Comparison of ENCODE assay signal across 14 mouse cellular contexts in genomic region chr10:3562165-3562564, GRCm38 (mm10). TPM values are rescaled to one million over a fixed set of nuclear protein-coding genes. Genes with fewer than 3 reads are reported as not detected.
DNase-seq lines count a peak whose midpoint lies in the region; ATAC-seq and TF ChIP-seq lines count a peak whose summit lies in the region.
"Had no signal": no experiment of that assay in that cellular context is flagged by ENCODE, and none has a peak within 500 bp of the region (broad histone marks: within the 10 kb centered on the region; RNA-seq: fewer than 3 reads in every experiment).

No protein-coding gene starts in this region.

- H3K4me1 ChIP-seq in kidney, postnatal 0 days (replicated peaks; ENCODE audit: insufficient read depth, low read length), result peaks cover 3% of the 10 kb centered on the region; the same call in 1 of the 2 replicates
- H3K4me1 ChIP-seq in CH12.LX (ENCODE audit: control insufficient read depth in 1 of 2, insufficient read depth in 2 of 2), result no peaks in the 10 kb centered on the region
- no peaks in the 10 kb centered on the region for H3K4me1 ChIP-seq in cortical plate, adult 2 months (ENCODE audit: control insufficient read depth, insufficient read depth, low read length)
- H3K4me1 ChIP-seq: liver, embryonic 15.5 days had no signal

- ATAC-seq in kidney, postnatal 0 days (replicated peaks; ENCODE audit: low FRiP score, low read depth), result no peak

- no peaks in the 10 kb centered on the region for H3K36me3 ChIP-seq in kidney, postnatal 0 days (ENCODE audit: insufficient read depth, low read length)
- no peaks in the 10 kb centered on the region for H3K36me3 ChIP-seq in CH12.LX (replicated peaks in 1 of 2; ENCODE audit: control insufficient read depth in 1 of 2, insufficient read depth in 1 of 2, low read length in 1 of 2)
- H3K36me3 ChIP-seq: kidney, embryonic 15.5 days; liver, embryonic 15.5 days had no signal

- no peaks in the 10 kb centered on the region for H3K27me3 ChIP-seq in kidney, postnatal 0 days (ENCODE audit: insufficient read depth, low read length)
- no peaks in the 10 kb centered on the region for H3K27me3 ChIP-seq in CH12.LX (replicated peaks)
- H3K27me3 ChIP-seq: kidney, embryonic 15.5 days; liver, embryonic 15.5 days had no signal

- dilution Hi-C loops in CH12.LX (cut with MboI; ENCODE audit: extremely low pct_ligation_motif_present, extremely low pct_unique_long_range_greater_than_20kb, low sequenced_read_pairs), result no loop called here

- no peak overlapping the region for H3K4me3 ChIP-seq in kidney, postnatal 0 days (replicated peaks; ENCODE audit: low read depth, low read length)
- no peak overlapping the region for H3K4me3 ChIP-seq in CH12.LX (replicated peaks in 1 of 3; ENCODE audit: low read depth in 2 of 3, low read length in 2 of 3, poor library complexity in 1 of 3)
- no peak overlapping the region for H3K4me3 ChIP-seq in cortical plate, adult 2 months (ENCODE audit: insufficient read depth, low read length)
- H3K4me3 ChIP-seq: erythroblast, embryonic 14.5 days; kidney, embryonic 15.5 days; liver, embryonic 15.5 days had no signal

- no peak for TF ChIP-seq POLR2A in CH12.LX (IDR thresholded peaks at IDR 0.05; ENCODE audit: low read depth, low read length)
- TF ChIP-seq POLR2A in cortical plate, adult 2 months (IDR thresholded peaks at IDR 0.05; ENCODE audit: extremely low read depth, insufficient read depth, low read length), result no peak

- no peak overlapping the region for H3K4me2 ChIP-seq in kidney, postnatal 0 days (ENCODE audit: low read length)
- H3K4me2 ChIP-seq in CH12.LX (ENCODE audit: insufficient read depth, low read depth, poor library complexity, severe bottlenecking), result no peak overlapping the region
- H3K4me2 ChIP-seq: kidney, embryonic 15.5 days; liver, embryonic 15.5 days had no signal

- in situ Hi-C loops in CH12.LX (cut with MboI; ENCODE audit: low pct_ligation_motif_present, low pct_unique_long_range_greater_than_20kb, low sequenced_read_pairs), result no loop called here

- no peaks in the 10 kb centered on the region for H3K9me3 ChIP-seq in kidney, postnatal 0 days (replicated peaks; ENCODE audit: low read length)
- no peaks in the 10 kb centered on the region for H3K9me3 ChIP-seq in CH12.LX (replicated peaks; ENCODE audit: low read length)
- H3K9me3 ChIP-seq: kidney, embryonic 15.5 days; liver, embryonic 15.5 days had no signal

- no peak; the same call in 1 of the 2 replicates for TF ChIP-seq RAD21 in CH12.LX (IDR thresholded peaks at IDR 0.05; ENCODE audit: low read depth, low read length)

- H3K27ac ChIP-seq in kidney, postnatal 0 days, result no peak overlapping the region
- no peak overlapping the region for H3K27ac ChIP-seq in CH12.LX (ENCODE audit: insufficient read depth, low read depth)
- no peak overlapping the region for H3K27ac ChIP-seq in cortical plate, adult 2 months (ENCODE audit: insufficient read depth, low read length)
- H3K27ac ChIP-seq: liver, embryonic 15.5 days had no signal

- H3K79me2 ChIP-seq in CH12.LX (replicated peaks; ENCODE audit: control insufficient read depth, extremely low read depth, insufficient read depth, poor library complexity, severe bottlenecking), result no peaks in the 10 kb centered on the region

- TF ChIP-seq EP300 in CH12.LX (IDR thresholded peaks at IDR 0.05; ENCODE audit: low read length), result no peak

- no peak overlapping the region for H3K9ac ChIP-seq in kidney, postnatal 0 days (ENCODE audit: low read depth, low read length)
- H3K9ac ChIP-seq in CH12.LX (ENCODE audit: insufficient read depth, low read depth), result no peak overlapping the region
- H3K9ac ChIP-seq: kidney, embryonic 15.5 days; liver, embryonic 15.5 days had no signal

- peak; percentile 20 for DNase-seq in cerebellum, adult 9-10 months
- DNase-seq in cerebellum, postnatal 4 days (ENCODE audit: low spot score in 2 of 2), result no peak
- DNase-seq in kidney, postnatal 0 days (ENCODE audit: low spot score), result no peak
- no peak for DNase-seq in kidney, adult 11 months
- DNase-seq in CH12.LX (ENCODE audit: extremely low read depth), result peak; percentile 31
- DNase-seq in frontal cortex, postnatal 25 days (ENCODE audit: low spot score in 2 of 2), result no peak
- DNase-seq in spleen, postnatal 4 days (ENCODE audit: low spot score in 2 of 2), result no peak
- DNase-seq: heart, postnatal 14 days; thymus, postnatal 25 days had no signal

- peak; percentile 49; the same call in 1 of the 2 replicates for TF ChIP-seq CTCF in kidney, postnatal 0 days (IDR thresholded peaks at IDR 0.05; ENCODE audit: low read depth)
- peak; percentile 55 to 74 for TF ChIP-seq CTCF in CH12.LX (conservative IDR thresholded peaks at IDR 0.05 in 1 of 2, IDR thresholded peaks at IDR 0.05 in 1 of 2; ENCODE audit: low read depth in 2 of 2, low read length in 2 of 2)
- TF ChIP-seq CTCF in cortical plate, adult 2 months (IDR thresholded peaks at IDR 0.05; ENCODE audit: extremely low read depth, insufficient read depth, low read length), result 0 out of 2 replicates have a peak, but pooled peaks have one; percentile 2

TF ChIP-seq in CH12.LX, 34 proteins besides CTCF, POLR2A, EP300 and RAD21:
- TF ChIP-seq ZMIZ1 (IDR thresholded peaks at IDR 0.05; ENCODE audit: low read depth, low read length) (no peak), SMC3 (IDR thresholded peaks at IDR 0.05; ENCODE audit: low read depth, low read length) (peak; percentile 23)
TF ChIP-seq in CH12.LX: peak in this region for 1.

RNA-seq across cellular contexts. Expression of gene Iyd, which starts 22.1 kb away (rescaled TPM):
- polyA plus RNA-seq in kidney, postnatal 0 days (2015; fragmentation: Nextera tagmentation; extraction: Ambion mirVana), result 12.8 and 16.0 TPM in 2 replicates
- total RNA-seq in CH12.LX (2012; rRNA removed) (not detected in 2 replicates), CH12.LX (2014; rRNA removed) (not detected in 2 replicates)
- not detected in 2 replicates for polyA plus RNA-seq in CH12.LX (2012; ENCODE audit: insufficient read length, low read depth)
- 0.17 and 0.55 TPM in 2 replicates for polyA plus RNA-seq in cortical plate, adult 2 months (2012; rRNA removed)
- polyA plus RNA-seq: erythroblast, embryonic 14.5 days; spleen, adult 2 months had no signal

Comparison
In these comparisons a context has a peak if more than half of its experiments do, and no peak if none do; other contexts are left out.
1. DNase-seq: peak in cerebellum, adult 9-10 months (single experiment) and CH12.LX (single experiment); none in cerebellum, postnatal 4 days (0 of 2), kidney, postnatal 0 days (single experiment), kidney, adult 11 months (single experiment), frontal cortex, postnatal 25 days (0 of 2) and spleen, postnatal 4 days (0 of 2).
2. CTCF ChIP-seq: peak in every context shown above with its lines; median percentile 64 in CH12.LX; 49 in kidney, postnatal 0 days; 2 in cortical plate, adult 2 months.